Mouse (Mus musculus): ENCODE results near the gene Tab1. TPM values are rescaled to one million over a fixed set of nuclear protein-coding genes. Genes with fewer than 3 reads are reported as not detected.

Gene Tab1
- polyA plus RNA-seq, 1 experiment from 2014 or later = 29.9 TPM

DNA sequence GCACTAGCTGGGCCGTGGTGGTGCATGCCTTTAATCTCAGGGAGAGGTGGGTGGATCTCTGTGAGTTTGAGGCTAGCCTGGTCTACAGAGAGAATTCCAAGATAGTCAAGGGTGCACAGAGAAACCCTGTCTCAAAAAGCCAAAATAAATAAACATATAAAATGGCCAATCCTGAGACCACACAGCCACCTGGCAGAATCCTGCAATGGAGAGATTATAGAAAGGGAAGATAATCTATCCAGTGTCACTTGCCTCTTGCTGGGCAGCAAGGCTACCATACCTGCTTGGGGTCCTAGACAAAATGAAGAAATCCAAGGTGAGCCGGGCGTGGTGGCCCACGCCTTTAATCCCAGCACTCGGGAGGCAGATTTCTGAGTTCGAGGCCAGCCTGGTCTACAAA, 2.9 kb upstream of the Tab1 start:
- Histone ChIP-seq H3K9ac (ENCODE audit: low read length) (no peak overlapping the region), H3K36me3 (ENCODE audit: control insufficient read depth, insufficient read depth) (no peaks in the 10 kb centered on the region), H3K27me3 (ENCODE audit: control insufficient read depth, insufficient read depth, low read length) (no peaks in the 10 kb centered on the region), H3K4me1 (ENCODE audit: control insufficient read depth, insufficient read depth, low read length) (peaks cover 12% of the 10 kb centered on the region), H3K27ac (ENCODE audit: low read length) (no peak overlapping the region), H3K4me2 (ENCODE audit: low read depth, low read length) (no peak overlapping the region), H3K9me3 (replicated peaks; ENCODE audit: control insufficient read depth, low read length) (no peaks in the 10 kb centered on the region), H3K4me3 (ENCODE audit: low read length) (no peak overlapping the region)
- WGBS = 92% methylated on average over 6 of the region's 6 CpGs
- no peak for ATAC-seq (replicated peaks; ENCODE audit: extremely low read depth, insufficient read depth, low FRiP score)

DNA sequence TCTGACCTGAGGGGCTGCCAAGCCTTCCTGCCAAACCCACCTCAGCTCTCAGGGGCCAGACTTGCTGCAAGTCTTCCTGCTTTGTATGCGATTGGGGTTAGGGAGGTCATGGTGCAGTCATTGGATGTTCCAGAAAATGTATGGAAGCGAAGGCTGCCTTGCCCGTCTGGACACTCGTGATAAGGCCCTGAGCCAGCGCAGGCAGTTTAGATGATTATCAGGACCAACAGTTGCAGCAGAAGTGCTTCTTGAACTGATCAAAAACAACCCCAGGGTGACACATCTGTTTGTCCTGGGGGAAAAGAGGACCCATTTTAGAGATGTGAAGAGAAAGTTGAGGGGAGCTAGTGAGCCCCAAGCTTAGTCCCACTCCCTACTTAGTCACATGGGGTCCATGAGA, 2.2 kb upstream of the Tab1 start:
- Histone ChIP-seq H3K4me3 (ENCODE audit: low read length) (no peak overlapping the region), H3K4me1 (ENCODE audit: control insufficient read depth, insufficient read depth, low read length) (peaks cover 15% of the 10 kb centered on the region), H3K27ac (ENCODE audit: low read length) (no peak overlapping the region), H3K9ac (ENCODE audit: low read length) (no peak overlapping the region), H3K4me2 (ENCODE audit: low read depth, low read length) (no peak overlapping the region), H3K9me3 (replicated peaks; ENCODE audit: control insufficient read depth, low read length) (no peaks in the 10 kb centered on the region), H3K27me3 (ENCODE audit: control insufficient read depth, insufficient read depth, low read length) (no peaks in the 10 kb centered on the region), H3K36me3 (ENCODE audit: control insufficient read depth, insufficient read depth) (no peaks in the 10 kb centered on the region)
- ATAC-seq (replicated peaks; ENCODE audit: extremely low read depth, insufficient read depth, low FRiP score) = no peak
- WGBS = 52% methylated on average over 5 of the region's 5 CpGs

DNA sequence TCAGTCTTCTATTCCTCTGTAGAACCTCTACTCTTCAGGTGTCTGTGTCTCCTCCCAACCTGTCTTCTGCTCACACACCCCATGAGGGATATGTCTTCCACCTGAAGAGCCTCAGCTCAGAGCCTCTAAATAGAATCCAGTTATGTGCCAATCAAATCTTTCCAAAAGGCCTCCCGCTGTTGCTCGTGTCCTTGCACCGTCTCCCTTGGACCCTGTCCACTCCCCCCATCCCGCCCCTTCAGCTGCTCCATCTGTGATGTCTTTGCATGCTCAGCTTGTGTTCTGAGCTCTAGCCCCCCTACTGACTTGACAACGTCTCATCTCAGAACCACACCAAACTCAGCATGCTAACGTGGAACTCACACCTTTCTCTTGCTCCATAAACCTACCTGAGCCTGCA, 1.5 kb upstream of the Tab1 start:
- no peak overlapping the region for H3K27ac ChIP-seq (ENCODE audit: low read length)
- no peaks in the 10 kb centered on the region for H3K36me3 ChIP-seq (ENCODE audit: control insufficient read depth, insufficient read depth)
- no peak overlapping the region for H3K9ac ChIP-seq (ENCODE audit: low read length)
- H3K4me1 ChIP-seq (ENCODE audit: control insufficient read depth, insufficient read depth, low read length) = peaks cover 21% of the 10 kb centered on the region
- H3K4me3 ChIP-seq (ENCODE audit: low read length) = no peak overlapping the region
- ATAC-seq (replicated peaks; ENCODE audit: extremely low read depth, insufficient read depth, low FRiP score) = no peak
- no peaks in the 10 kb centered on the region for H3K9me3 ChIP-seq (replicated peaks; ENCODE audit: control insufficient read depth, low read length)
- H3K4me2 ChIP-seq (ENCODE audit: low read depth, low read length) = no peak overlapping the region
- WGBS = 66% methylated on average over 6 of the region's 6 CpGs
- H3K27me3 ChIP-seq (ENCODE audit: control insufficient read depth, insufficient read depth, low read length) = no peaks in the 10 kb centered on the region

DNA sequence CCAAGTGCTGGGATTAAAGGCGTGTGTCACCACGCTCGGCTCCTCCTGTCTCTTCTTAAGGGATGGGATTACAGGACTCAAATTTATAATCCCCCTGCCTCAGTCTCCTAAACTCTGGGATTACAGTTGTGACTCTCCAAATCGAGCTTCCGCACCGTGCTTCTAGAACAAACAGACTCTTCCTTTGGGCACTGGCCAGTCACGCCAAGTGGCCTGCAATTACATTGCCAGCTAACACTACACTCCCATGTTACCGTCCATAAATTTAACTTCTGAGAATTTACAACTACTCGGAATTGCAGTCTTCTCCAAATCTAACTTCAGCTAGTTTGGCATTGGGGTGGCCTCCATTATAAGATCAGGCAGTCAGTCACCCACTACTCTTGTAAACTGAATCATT, 475 bp upstream of the Tab1 start:
- ATAC-seq (replicated peaks; ENCODE audit: extremely low read depth, insufficient read depth, low FRiP score) = no peak
- H3K4me2 ChIP-seq (ENCODE audit: low read depth, low read length) = peak overlapping the region; percentile 88
- H3K4me1 ChIP-seq (ENCODE audit: control insufficient read depth, insufficient read depth, low read length) = peaks cover 22% of the 10 kb centered on the region
- peak overlapping the region; percentile 71 for H3K4me3 ChIP-seq (ENCODE audit: low read length)
- H3K27me3 ChIP-seq (ENCODE audit: control insufficient read depth, insufficient read depth, low read length) = no peaks in the 10 kb centered on the region
- H3K27ac ChIP-seq (ENCODE audit: low read length) = peak overlapping the region; percentile 100
- H3K9me3 ChIP-seq (replicated peaks; ENCODE audit: control insufficient read depth, low read length) = no peaks in the 10 kb centered on the region
- H3K36me3 ChIP-seq (ENCODE audit: control insufficient read depth, insufficient read depth) = no peaks in the 10 kb centered on the region
- peak overlapping the region; percentile 89 for H3K9ac ChIP-seq (ENCODE audit: low read length)
- 76% methylated on average over 9 of the region's 9 CpGs for WGBS

DNA sequence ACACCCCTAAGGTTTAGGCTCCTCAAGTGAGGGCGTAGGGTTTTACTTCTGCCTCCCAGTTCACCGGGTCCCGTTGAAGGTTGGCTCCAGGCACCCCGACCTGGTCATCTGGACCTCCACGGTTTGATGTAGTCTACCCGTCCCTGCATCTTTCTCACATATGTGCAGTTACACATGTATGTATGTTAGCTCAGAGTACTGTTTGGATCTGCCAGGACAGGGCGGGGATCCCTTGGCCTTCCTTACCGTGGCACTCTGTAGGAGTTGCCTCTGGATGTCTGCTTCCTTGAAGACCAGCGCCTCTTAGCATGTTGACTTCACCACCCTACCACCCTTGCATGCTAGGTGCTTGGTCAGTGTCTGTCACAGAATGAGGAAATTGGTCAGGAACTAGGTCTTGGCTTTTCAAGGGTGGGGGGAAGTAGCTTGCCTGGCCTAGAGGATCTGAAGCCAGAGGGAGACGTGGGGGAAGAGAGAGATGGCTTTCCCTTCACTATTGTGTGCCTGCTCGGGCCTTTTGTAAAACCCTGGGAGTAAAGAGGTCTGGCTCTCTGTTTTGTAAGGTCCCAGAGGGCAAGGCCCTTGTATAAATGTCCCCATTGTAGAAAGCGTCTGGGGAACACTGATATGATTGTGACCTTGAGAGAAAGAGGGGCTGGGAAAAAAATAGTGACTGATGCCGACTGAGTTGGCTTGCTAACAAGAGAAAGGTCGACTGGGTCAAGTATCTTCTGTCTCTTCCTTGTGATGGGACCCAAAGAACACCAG, 939 bp downstream of the Tab1 start:
- peaks cover 36% of the 10 kb centered on the region for H3K4me1 ChIP-seq (ENCODE audit: control insufficient read depth, insufficient read depth, low read length)
- no peaks in the 10 kb centered on the region for H3K36me3 ChIP-seq (ENCODE audit: control insufficient read depth, insufficient read depth)
- H3K27ac ChIP-seq (ENCODE audit: low read length) = peak overlapping the region; percentile 100
- peak overlapping the region; percentile 71 for H3K4me3 ChIP-seq (ENCODE audit: low read length)
- H3K4me2 ChIP-seq (ENCODE audit: low read depth, low read length) = peak overlapping the region; percentile 88
- no peaks in the 10 kb centered on the region for H3K27me3 ChIP-seq (ENCODE audit: control insufficient read depth, insufficient read depth, low read length)
- peak overlapping the region; percentile 89 for H3K9ac ChIP-seq (ENCODE audit: low read length)
- ATAC-seq (replicated peaks; ENCODE audit: extremely low read depth, insufficient read depth, low FRiP score) = peak; percentile 12; the same call in 1 of the 2 replicates
- WGBS = 7% methylated on average over 14 of the region's 14 CpGs
- no peaks in the 10 kb centered on the region for H3K9me3 ChIP-seq (replicated peaks; ENCODE audit: control insufficient read depth, low read length)

DNA sequence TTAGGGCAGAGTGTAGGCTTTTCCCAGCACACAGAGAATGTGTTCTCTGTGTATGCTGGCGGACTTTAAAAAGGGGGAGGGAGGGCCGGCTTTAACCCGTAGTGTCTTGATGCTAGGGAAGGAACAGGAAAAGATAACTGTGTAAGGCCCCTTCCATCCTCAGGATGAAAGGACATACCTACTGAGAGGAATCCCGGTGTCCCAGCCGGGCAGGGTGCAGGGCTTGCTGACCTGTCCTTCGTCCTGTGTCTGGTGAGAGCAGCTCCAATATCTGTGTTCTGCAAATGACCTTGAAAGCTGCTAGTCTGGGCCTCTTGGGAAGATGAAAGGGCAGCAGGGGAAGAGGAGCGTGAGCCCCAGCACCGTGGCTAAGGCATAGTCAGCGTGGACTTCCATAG, 1.5 kb downstream of the Tab1 start:
- peak; percentile 19; the same call in 1 of the 2 replicates for ATAC-seq (replicated peaks; ENCODE audit: extremely low read depth, insufficient read depth, low FRiP score)
- peak overlapping the region; percentile 89 for H3K9ac ChIP-seq (ENCODE audit: low read length)
- no peaks in the 10 kb centered on the region for H3K27me3 ChIP-seq (ENCODE audit: control insufficient read depth, insufficient read depth, low read length)
- H3K4me1 ChIP-seq (ENCODE audit: control insufficient read depth, insufficient read depth, low read length) = peaks cover 42% of the 10 kb centered on the region
- peak overlapping the region; percentile 71 for H3K4me3 ChIP-seq (ENCODE audit: low read length)
- H3K4me2 ChIP-seq (ENCODE audit: low read depth, low read length) = peak overlapping the region; percentile 88
- no peaks in the 10 kb centered on the region for H3K36me3 ChIP-seq (ENCODE audit: control insufficient read depth, insufficient read depth)
- peak overlapping the region; percentile 100 for H3K27ac ChIP-seq (ENCODE audit: low read length)
- 27% methylated on average over 9 of the region's 9 CpGs for WGBS
- no peaks in the 10 kb centered on the region for H3K9me3 ChIP-seq (replicated peaks; ENCODE audit: control insufficient read depth, low read length)

DNA sequence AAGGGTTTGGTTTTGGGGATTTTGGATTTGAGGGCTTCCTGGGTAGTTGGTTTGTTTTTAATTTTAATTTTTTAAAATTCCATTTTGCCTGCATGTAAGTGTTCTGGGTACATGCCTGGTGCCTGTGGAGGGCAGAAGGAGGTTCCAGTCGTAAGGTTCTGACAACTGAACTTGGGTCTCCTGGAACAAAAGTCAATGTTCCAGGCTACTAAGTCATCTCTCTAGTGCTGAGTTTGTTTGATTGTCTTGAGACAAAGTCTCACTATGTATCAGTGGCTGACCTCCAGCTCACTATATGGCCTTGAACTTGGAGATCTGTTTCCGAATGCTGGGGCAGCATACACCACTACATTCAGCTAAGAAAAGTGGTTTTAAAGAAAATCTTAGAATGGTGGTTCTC, 2.6 kb downstream of the Tab1 start:
- H3K4me3 ChIP-seq (ENCODE audit: low read length) = no peak overlapping the region
- peaks cover 44% of the 10 kb centered on the region for H3K4me1 ChIP-seq (ENCODE audit: control insufficient read depth, insufficient read depth, low read length)
- H3K36me3 ChIP-seq (ENCODE audit: control insufficient read depth, insufficient read depth) = 0 out of 2 replicates have a peak, but pooled peaks cover 2% of the 10 kb centered on the region
- no peaks in the 10 kb centered on the region for H3K27me3 ChIP-seq (ENCODE audit: control insufficient read depth, insufficient read depth, low read length)
- H3K9ac ChIP-seq (ENCODE audit: low read length) = no peak overlapping the region
- 87% methylated on average over 2 of the region's 2 CpGs for WGBS
- peak overlapping the region; percentile 100 for H3K27ac ChIP-seq (ENCODE audit: low read length)
- no peak overlapping the region for H3K4me2 ChIP-seq (ENCODE audit: low read depth, low read length)
- no peak for ATAC-seq (replicated peaks; ENCODE audit: extremely low read depth, insufficient read depth, low FRiP score)
- H3K9me3 ChIP-seq (replicated peaks; ENCODE audit: control insufficient read depth, low read length) = no peaks in the 10 kb centered on the region

DNA sequence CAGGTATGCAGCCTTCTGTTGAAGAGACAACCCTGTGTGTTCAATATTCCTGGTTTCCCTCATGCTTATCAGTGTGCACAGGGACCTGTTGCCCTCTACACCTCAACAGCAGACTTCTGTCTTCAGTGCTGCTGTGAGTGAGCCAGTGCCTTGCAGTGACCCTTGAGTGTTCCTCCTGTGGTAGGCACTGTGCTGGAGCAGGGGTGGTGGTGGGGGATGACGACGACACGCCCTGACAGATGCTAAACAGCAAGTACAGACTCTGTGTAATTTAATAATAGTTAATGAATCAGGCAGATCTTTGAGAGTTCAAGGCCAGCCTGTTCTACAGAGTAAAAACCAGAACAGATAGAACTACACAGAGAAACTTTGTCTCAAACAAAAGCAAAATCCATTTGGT, 3.7 kb downstream of the Tab1 start:
- H3K4me2 ChIP-seq (ENCODE audit: low read depth, low read length) = no peak overlapping the region
- no peak overlapping the region for H3K4me3 ChIP-seq (ENCODE audit: low read length)
- no peak for ATAC-seq (replicated peaks; ENCODE audit: extremely low read depth, insufficient read depth, low FRiP score)
- H3K27ac ChIP-seq (ENCODE audit: low read length) = no peak overlapping the region
- peaks cover 6% of the 10 kb centered on the region for H3K36me3 ChIP-seq (ENCODE audit: control insufficient read depth, insufficient read depth)
- H3K9ac ChIP-seq (ENCODE audit: low read length) = no peak overlapping the region
- peaks cover 47% of the 10 kb centered on the region for H3K4me1 ChIP-seq (ENCODE audit: control insufficient read depth, insufficient read depth, low read length)
- WGBS = 83% methylated on average over 3 of the region's 3 CpGs
- H3K27me3 ChIP-seq (ENCODE audit: control insufficient read depth, insufficient read depth, low read length) = no peaks in the 10 kb centered on the region
- H3K9me3 ChIP-seq (replicated peaks; ENCODE audit: control insufficient read depth, low read length) = no peaks in the 10 kb centered on the region

DNA sequence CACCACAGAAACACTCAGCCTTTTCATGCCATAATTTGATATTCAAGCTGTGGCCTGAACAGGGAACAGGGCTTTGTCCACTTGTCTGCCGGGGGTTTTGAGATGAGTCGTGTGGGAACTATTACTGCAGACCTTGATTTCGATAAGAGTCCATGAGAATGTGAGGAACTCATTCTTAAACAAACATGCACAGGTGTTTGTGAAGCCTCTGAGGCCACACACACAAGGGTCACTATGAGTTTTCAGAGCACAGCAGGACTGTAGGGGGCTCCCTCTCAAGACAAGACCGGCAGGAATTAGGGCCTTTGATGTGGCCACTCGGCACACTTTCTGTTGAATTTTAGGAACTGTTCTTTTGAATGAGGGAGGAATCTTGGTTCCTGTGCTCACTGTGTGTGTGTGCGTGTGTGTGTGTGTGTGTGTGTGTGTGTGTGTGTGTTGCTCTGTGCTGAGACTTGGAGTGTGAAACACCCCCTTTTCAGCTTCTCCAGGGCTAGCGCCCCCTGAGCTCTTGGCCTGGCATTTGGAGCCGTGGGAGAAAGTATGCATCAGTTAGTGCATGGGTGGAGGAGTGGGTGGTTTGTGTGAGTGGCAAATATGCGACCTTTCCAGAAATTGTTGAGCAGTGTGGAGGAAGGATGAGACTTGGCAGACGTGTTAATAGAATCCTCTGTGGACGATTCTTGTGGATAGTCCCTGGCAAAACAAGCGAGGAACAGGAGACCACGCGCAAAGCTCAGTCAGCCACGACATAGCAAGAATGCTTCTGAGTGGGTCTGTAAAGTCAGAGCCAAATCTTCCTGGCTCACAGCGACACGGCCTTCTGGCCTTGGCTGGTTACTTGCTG, 5.2 kb downstream of the Tab1 start:
- Histone ChIP-seq H3K27ac (ENCODE audit: low read length) (peak overlapping the region; percentile 74), H3K9me3 (replicated peaks; ENCODE audit: control insufficient read depth, low read length) (peaks cover 4% of the 10 kb centered on the region), H3K36me3 (ENCODE audit: control insufficient read depth, insufficient read depth) (peaks cover 15% of the 10 kb centered on the region), H3K4me1 (ENCODE audit: control insufficient read depth, insufficient read depth, low read length) (peaks cover 47% of the 10 kb centered on the region), H3K27me3 (ENCODE audit: control insufficient read depth, insufficient read depth, low read length) (no peaks in the 10 kb centered on the region), H3K9ac (ENCODE audit: low read length) (no peak overlapping the region; the same call in 1 of the 2 replicates), H3K4me2 (ENCODE audit: low read depth, low read length) (no peak overlapping the region), H3K4me3 (ENCODE audit: low read length) (no peak overlapping the region)
- no peak for ATAC-seq (replicated peaks; ENCODE audit: extremely low read depth, insufficient read depth, low FRiP score)
- 52% methylated on average over 17 of the region's 17 CpGs for WGBS

All from heart, embryonic 16.5 days (tissue).